Mouse (Mus musculus) left cerebral cortex, postnatal 4 days (tissue): ENCODE data around the gene Gm21961. TPM values are rescaled to one million over a fixed set of nuclear protein-coding genes. Genes with fewer than 3 reads are reported as not detected.
"Not testable (repeated sequence)": the region's sequence is repeated elsewhere in the genome, so short reads cannot be mapped to it uniquely, and the experiment has no call there.

Source experiments
- DNase-seq: peaks from one replicate; pipeline ENCODE4 v3.0.0-alpha.2; 2022
- intact Hi-C: fragments of 180-260 bp; cut with DNase I; formaldehyde crosslinking; loops from one replicate; pipeline ENCODE4 v1.15.1; 2025
- total RNA-seq, 2 experiments: library from RNA; stranded (reverse); gene quantifications; 2 replicates each; pipeline ENCODE4 v1.2.3; 2021

The Gm21961 gene
- not detected for total RNA-seq

DNA sequence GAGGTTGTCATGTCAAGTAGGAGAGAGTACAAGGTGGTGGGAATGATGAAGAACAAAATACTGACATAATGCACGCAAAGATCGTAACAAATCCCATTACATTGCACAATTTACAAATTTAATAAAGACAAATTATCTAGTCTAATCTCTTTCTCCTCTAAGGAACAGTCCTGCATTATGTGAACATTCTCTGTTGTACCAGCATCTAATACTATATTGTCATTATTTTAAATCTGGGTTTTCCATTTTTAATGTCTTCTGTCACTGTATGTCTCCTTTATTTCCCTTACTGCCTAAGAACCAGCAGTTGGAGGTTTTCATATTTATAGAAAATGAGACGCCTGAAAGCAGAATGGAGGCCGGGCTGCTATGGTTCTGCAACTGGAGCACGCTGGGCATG, at the start of gene Gm21961:
Gene Gm21961 (minus strand): TSS at position 101 of the 400 bp plus-strand sequence.
- no peak for DNase-seq
- intact Hi-C loops: no loop called here

DNA sequence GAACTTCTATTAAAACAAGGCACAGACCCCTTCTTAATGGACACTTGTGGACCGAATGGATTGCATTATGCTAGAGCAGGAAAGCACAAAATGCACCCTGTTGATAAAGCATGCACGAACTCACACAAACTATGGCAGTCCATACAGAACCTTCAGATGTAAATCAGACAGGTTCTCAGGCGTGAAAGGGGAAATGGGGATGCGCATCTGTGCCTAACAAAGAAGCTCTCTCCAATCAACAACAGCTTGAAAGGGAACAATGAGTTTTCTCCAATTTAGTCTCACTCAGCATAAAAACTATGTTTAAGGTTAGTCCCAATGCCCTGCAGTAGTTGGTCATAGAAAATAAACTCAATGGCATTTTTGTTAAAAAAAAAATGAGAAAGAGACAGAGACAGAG, 27.3 kb upstream of the Gm21961 start:
- intact Hi-C loops: no loop called here
- DNase-seq: no peak

DNA sequence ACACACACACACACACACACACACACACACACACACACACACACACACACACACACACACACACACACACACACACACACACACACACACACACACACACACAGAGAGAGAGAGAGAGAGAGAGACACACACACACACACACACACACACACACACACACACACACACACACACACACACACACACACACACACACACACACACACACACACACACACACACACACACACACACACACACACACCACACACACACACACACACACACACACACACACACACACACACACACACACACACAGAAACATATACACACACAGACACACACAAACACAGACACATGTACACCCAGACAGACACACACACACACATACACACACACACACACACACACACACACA, 24.5 kb upstream of the Gm21961 start:
- DNase-seq, intact Hi-C loops: not testable (repeated sequence)

DNA sequence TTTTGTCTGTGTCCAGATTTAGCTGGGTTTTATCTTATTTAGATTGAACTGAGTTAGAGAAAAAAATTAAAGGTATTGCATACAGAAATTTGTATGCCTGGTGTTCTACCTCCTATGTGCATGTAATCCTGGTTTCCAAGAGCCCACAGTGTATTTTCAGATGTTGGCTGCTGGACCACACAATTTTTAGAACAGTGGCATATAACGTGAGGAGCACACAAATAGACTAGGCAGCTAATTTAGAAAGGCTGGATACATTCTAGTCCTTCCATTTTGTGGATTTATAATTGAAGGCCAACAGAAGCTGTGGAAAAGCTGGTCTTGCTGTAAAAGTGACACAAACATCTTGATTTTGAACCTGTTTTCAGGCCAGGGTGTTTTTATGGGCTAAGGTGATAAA, 3.3 kb upstream of the Gm21961 start:
- DNase-seq: no peak
- intact Hi-C loops: no loop called here

DNA sequence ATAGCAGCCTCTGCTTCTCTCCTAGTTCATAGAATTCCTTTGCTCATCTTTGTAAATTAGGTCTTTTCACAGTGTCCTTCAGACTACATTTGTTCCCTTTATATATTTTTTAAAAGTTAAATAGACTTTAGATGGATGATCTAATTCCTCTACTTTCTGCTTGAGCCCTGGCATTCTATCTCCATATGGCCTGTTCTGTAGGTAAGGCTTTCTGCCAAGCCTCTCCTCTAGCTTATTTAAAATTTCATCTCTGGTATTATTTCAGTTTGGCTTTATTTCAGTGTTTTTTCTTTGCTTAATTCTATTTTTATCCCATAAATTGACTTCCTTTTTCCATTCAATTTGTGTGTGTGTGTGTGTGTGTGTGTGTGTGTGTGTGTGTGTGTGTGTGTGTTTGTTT, 8.5 kb downstream of the Gm21961 start:
- no peak for DNase-seq

DNA sequence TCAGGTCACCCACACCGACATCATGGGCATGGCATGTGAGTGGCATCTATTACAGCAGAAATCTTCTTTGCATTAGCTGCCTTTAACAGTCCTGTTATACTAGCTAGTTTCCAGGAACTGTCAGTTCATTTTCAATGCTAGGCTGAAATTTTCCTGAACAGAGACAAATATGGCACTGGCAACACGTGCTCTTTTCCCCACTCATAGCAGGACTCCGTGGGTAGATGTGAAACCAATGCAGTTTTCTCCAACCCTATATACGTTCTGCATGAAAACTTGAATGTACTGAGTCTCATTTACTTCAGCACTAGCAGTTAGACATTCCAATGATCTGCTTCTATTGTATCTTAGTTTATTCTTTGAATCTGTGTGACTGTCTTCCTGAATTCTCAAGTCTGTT, 20.2 kb downstream of the Gm21961 start:
- intact Hi-C loops: no loop called here
- DNase-seq: no peak

More for the DNA sequence above, 8.5 kb downstream of the Gm21961 start:
- intact Hi-C loops: no loop called here

DNA sequence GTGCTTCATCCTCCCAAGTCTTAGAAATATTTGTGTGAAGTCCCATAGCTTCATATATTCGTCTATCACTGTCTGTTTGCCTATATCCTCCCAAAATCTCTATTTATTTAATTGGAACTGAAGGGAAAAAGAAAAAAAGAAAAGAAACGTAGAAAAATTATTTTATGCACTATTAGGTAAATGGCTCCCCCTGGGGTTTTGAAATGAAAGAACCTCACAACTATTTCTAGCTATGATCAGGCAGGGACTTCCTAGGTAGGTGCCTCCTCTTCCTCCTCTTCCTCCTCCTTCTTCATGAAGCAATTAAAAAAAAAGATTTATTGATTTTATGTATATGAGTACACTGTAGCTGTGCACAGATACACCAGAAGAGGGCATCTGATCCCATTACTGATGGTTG, 34.7 kb downstream of the Gm21961 start:
- no peak for DNase-seq
- intact Hi-C loops: no loop called here

DNA sequence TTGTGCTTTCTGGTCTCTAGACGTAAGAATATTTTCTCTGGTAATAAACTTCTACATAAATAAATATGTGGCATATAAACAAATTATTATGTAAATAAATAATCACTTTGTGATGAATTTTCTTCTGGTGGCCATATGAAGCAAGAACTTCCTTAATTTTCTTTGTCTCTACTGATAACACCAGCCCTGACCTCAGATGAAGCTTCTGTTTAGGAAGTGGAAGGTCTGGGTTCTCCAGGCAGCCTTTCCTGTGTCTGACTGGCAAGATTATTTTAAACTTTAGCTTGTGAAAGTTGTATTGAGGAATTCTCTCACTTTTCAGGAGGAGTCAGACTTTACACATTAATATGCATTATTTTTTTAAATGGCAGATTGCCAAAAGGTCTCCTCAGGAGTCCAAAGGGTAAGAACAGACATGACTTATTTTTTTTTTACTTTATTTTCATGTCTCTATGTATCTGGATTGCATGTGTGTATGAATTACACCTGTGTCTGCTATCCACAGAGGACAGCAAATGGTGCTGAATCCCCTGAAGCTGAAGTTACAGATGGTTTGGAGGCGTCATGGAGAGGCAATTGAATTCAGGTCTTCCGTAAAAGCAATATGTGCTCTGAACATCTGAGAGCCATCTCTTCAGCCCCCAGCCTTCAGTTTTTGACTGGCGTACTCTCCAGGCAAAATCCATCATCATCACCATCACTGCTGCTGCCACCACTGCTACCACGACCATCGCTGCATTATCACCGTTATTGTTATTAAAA, 38.5 kb downstream of the Gm21961 start:
- intact Hi-C loops: no loop called here
- DNase-seq: no peak

Other genes with a start within 250 kb of the Gm21961 start
- gene Gm21798, start 197.2 kb downstream of the Gm21961 start, total RNA-seq: not detected